Mouse (Mus musculus): ENCODE measurements around the gene AC124108.1. TPM values are rescaled to one million over a fixed set of nuclear protein-coding genes. Genes with fewer than 3 reads are reported as not detected.
"Not testable (repeated sequence)": the region's sequence is repeated elsewhere in the genome, so short reads cannot be mapped to it uniquely, and the experiment has no call there.

Gene AC124108.1
- polyA plus RNA-seq, 1 experiment from 2014 or later: 4.4 TPM

DNA sequence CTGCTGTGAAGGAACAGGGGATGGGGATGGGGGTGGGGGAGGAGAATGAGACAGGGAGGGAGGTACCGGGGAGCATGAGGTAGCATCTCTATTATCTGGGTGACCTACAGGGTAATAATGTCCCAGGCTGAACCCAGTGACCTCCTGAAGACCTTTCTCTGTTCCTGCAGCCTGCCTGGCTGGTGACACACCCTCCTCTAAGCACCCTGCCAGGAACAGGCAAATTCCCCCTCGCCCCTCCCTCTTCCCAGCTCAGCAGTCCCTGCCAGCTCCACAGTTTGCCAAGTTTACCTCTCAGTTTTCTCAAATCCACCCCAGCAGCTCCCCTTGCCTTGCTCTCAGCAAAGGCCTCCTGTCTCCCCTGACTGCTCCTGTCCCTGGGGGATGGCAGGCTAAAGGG, 32.5 kb upstream of the AC124108.1 start:
- DNase-seq (peak; percentile 27), ATAC-seq (ENCODE audit: low FRiP score, low TSS enrichment) (no peak)
- no peak overlapping the region for H3K4me2 ChIP-seq (ENCODE audit: low read length)
- H3K4me3 ChIP-seq (replicated peaks; ENCODE audit: low read depth, low read length): no peak overlapping the region
- H3K4me1 ChIP-seq (ENCODE audit: control insufficient read depth, insufficient read depth, low read length): peaks cover 20% of the 10 kb centered on the region
- H3K27ac ChIP-seq (replicated peaks; ENCODE audit: low read depth, low read length): no peak overlapping the region
- 12% methylated on average over 2 of the region's 2 CpGs for WGBS
- no peak overlapping the region for H3K9ac ChIP-seq (replicated peaks; ENCODE audit: low read length)
- H3K9me3 ChIP-seq (ENCODE audit: control insufficient read depth, low read length): no peaks in the 10 kb centered on the region
- H3K36me3 ChIP-seq (ENCODE audit: control insufficient read depth, insufficient read depth, low read length): no peaks in the 10 kb centered on the region
- no peaks in the 10 kb centered on the region for H3K27me3 ChIP-seq (ENCODE audit: control insufficient read depth, insufficient read depth, low read length)

DNA sequence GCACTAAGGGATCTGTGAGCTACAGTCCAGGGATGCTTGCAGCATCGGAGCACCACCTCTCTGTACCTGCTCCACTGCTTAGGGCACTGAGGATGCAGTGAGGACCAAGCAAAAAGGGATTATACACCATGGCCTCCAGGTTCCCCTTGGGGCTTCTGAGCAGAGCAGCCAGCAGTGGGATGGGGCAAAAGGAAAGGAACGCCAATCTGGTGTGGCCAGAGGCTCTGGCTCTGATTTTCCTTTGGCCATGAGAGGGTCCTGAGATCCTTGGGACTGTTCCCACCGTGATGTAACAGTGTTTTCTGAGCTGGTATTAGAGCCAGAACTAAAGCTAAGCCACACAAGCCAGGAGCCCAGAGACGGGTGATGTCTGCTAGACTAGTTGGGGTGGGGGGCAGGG, 31.6 kb upstream of the AC124108.1 start:
- 44% methylated on average over 4 of the region's 4 CpGs for WGBS
- DNase-seq (no peak), ATAC-seq (ENCODE audit: low FRiP score, low TSS enrichment) (no peak)
- Histone ChIP-seq H3K4me1 (ENCODE audit: control insufficient read depth, insufficient read depth, low read length) (peaks cover 24% of the 10 kb centered on the region), H3K9ac (replicated peaks; ENCODE audit: low read length) (no peak overlapping the region), H3K36me3 (ENCODE audit: control insufficient read depth, insufficient read depth, low read length) (no peaks in the 10 kb centered on the region), H3K4me3 (replicated peaks; ENCODE audit: low read depth, low read length) (no peak overlapping the region), H3K4me2 (ENCODE audit: low read length) (no peak overlapping the region), H3K9me3 (ENCODE audit: control insufficient read depth, low read length) (no peaks in the 10 kb centered on the region), H3K27ac (replicated peaks; ENCODE audit: low read depth, low read length) (no peak overlapping the region), H3K27me3 (ENCODE audit: control insufficient read depth, insufficient read depth, low read length) (no peaks in the 10 kb centered on the region)

- Histone ChIP-seq H3K4me1 (ENCODE audit: control insufficient read depth, insufficient read depth, low read length) (peaks cover 24% of the 10 kb centered on the region), H3K4me3 (replicated peaks; ENCODE audit: low read depth, low read length) (no peak overlapping the region), H3K27ac (replicated peaks; ENCODE audit: low read depth, low read length) (no peak overlapping the region), H3K9ac (replicated peaks; ENCODE audit: low read length) (no peak overlapping the region), H3K36me3 (ENCODE audit: control insufficient read depth, insufficient read depth, low read length) (no peaks in the 10 kb centered on the region), H3K9me3 (ENCODE audit: control insufficient read depth, low read length) (no peaks in the 10 kb centered on the region), H3K4me2 (ENCODE audit: low read length) (no peak overlapping the region), H3K27me3 (ENCODE audit: control insufficient read depth, insufficient read depth, low read length) (no peaks in the 10 kb centered on the region)
- ATAC-seq (ENCODE audit: low FRiP score, low TSS enrichment) (no peak), DNase-seq (no peak)
- 62% methylated on average over 7 of the region's 7 CpGs for WGBS
These were observed 29.9 kb upstream of the AC124108.1 start for GRCm38 (mm10) chr1:132161211-132161880.

DNA sequence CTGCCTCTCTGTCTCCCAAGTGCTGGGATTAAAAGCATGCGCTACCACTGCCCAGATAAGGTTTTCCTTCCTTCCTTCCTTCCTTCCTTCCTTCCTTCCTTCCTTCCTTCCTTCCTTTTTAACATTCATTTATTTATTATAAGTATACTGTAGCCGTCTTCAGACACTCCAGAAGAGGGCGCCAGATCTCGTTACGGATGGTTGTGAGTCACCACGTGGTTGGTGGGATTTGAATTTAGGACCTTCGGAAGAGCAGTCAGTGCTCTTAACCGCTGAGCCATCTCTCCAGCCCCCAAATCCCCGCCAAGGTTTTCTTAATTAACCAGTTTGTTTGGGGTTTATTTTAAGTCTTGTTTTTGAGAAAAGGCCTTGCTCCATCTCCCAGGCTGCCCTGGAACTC, 28.6 kb upstream of the AC124108.1 start:
- H3K4me1 ChIP-seq (ENCODE audit: control insufficient read depth, insufficient read depth, low read length): peaks cover 24% of the 10 kb centered on the region
- not testable (repeated sequence) for H3K4me3 ChIP-seq (replicated peaks; ENCODE audit: low read depth, low read length); H3K4me2 ChIP-seq (ENCODE audit: low read length); ATAC-seq (ENCODE audit: low FRiP score, low TSS enrichment); H3K27me3 ChIP-seq (ENCODE audit: control insufficient read depth, insufficient read depth, low read length); H3K9ac ChIP-seq (replicated peaks; ENCODE audit: low read length); H3K36me3 ChIP-seq (ENCODE audit: control insufficient read depth, insufficient read depth, low read length); H3K27ac ChIP-seq (replicated peaks; ENCODE audit: low read depth, low read length); DNase-seq; H3K9me3 ChIP-seq (ENCODE audit: control insufficient read depth, low read length)
- WGBS: 57% methylated on average over 9 of the region's 9 CpGs

- Histone ChIP-seq H3K4me1 (ENCODE audit: control insufficient read depth, insufficient read depth, low read length) (peaks cover 26% of the 10 kb centered on the region), H3K9ac (replicated peaks; ENCODE audit: low read length) (no peak overlapping the region), H3K36me3 (ENCODE audit: control insufficient read depth, insufficient read depth, low read length) (no peaks in the 10 kb centered on the region), H3K27me3 (ENCODE audit: control insufficient read depth, insufficient read depth, low read length) (no peaks in the 10 kb centered on the region), H3K27ac (replicated peaks; ENCODE audit: low read depth, low read length) (no peak overlapping the region; the same call in 1 of the 2 replicates), H3K9me3 (ENCODE audit: control insufficient read depth, low read length) (no peaks in the 10 kb centered on the region), H3K4me2 (ENCODE audit: low read length) (no peak overlapping the region), H3K4me3 (replicated peaks; ENCODE audit: low read depth, low read length) (no peak overlapping the region)
- DNase-seq (peak; percentile 44), ATAC-seq (ENCODE audit: low FRiP score, low TSS enrichment) (no peak)
- WGBS: 45% methylated on average over 13 of the region's 13 CpGs
These were observed 26.3 kb upstream of the AC124108.1 start for GRCm38 (mm10) chr1:132164780-132165518.

GRCm38 (mm10) chr1:132165859-132166258, 25.4 kb upstream of the AC124108.1 start:
- ATAC-seq (ENCODE audit: low FRiP score, low TSS enrichment): no peak
- H3K4me2 ChIP-seq (ENCODE audit: low read length): no peak overlapping the region
- no peaks in the 10 kb centered on the region for H3K36me3 ChIP-seq (ENCODE audit: control insufficient read depth, insufficient read depth, low read length)
- H3K4me1 ChIP-seq (ENCODE audit: control insufficient read depth, insufficient read depth, low read length): peaks cover 23% of the 10 kb centered on the region; the same call in 1 of the 2 replicates
- H3K27me3 ChIP-seq (ENCODE audit: control insufficient read depth, insufficient read depth, low read length): no peaks in the 10 kb centered on the region
- 63% methylated on average over 3 of the region's 3 CpGs for WGBS
- H3K27ac ChIP-seq (replicated peaks; ENCODE audit: low read depth, low read length): no peak overlapping the region
- DNase-seq: no peak
- no peaks in the 10 kb centered on the region for H3K9me3 ChIP-seq (ENCODE audit: control insufficient read depth, low read length)
- no peak overlapping the region for H3K4me3 ChIP-seq (replicated peaks; ENCODE audit: low read depth, low read length)
- H3K9ac ChIP-seq (replicated peaks; ENCODE audit: low read length): no peak overlapping the region

DNA sequence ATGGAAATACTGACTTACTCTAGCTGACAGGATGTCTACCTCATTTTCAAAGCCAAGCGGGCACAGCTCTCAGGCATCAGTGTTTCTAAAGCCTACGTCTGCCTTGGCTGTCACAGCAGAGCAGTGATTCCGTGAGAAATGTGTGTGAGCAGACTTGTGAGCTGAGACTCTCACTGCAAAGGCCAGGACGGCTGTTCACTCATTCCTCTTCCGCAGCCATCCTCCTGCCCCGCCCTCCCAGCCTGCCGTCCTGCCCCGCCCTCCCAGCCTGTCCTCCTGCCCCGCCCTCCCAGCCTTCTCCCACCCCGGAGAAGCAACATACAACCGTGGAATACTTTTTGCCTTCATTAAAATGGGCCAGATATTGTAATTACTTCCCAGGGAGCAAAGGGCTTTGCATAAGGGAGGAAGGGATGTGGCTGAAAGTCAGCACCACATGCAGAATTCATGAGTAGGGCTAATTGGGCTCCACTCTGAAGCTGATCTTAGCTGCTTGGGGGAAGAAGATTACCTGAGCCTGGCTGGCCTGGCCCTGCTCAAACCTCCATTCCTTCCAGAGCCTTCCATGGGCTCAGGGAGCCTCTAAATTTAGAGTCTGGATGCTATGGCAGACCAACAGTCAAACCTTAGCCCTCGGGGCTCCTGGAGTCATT, 23.0 kb upstream of the AC124108.1 start:
- peak overlapping the region; percentile 28; the same call in 1 of the 2 replicates for H3K9ac ChIP-seq (replicated peaks; ENCODE audit: low read length)

GRCm38 (mm10) chr1:132170698-132171097, 20.6 kb upstream of the AC124108.1 start:
- H3K27ac ChIP-seq (replicated peaks; ENCODE audit: low read depth, low read length): no peak overlapping the region
- no peak overlapping the region for H3K9ac ChIP-seq (replicated peaks; ENCODE audit: low read length)
- ATAC-seq (ENCODE audit: low FRiP score, low TSS enrichment): no peak
- H3K4me3 ChIP-seq (replicated peaks; ENCODE audit: low read depth, low read length): no peak overlapping the region
- 57% methylated on average over 6 of the region's 6 CpGs for WGBS
- H3K9me3 ChIP-seq (ENCODE audit: control insufficient read depth, low read length): no peaks in the 10 kb centered on the region
- H3K4me1 ChIP-seq (ENCODE audit: control insufficient read depth, insufficient read depth, low read length): peaks cover 22% of the 10 kb centered on the region
- no peaks in the 10 kb centered on the region for H3K36me3 ChIP-seq (ENCODE audit: control insufficient read depth, insufficient read depth, low read length)
- DNase-seq: no peak
- no peak overlapping the region for H3K4me2 ChIP-seq (ENCODE audit: low read length)
- H3K27me3 ChIP-seq (ENCODE audit: control insufficient read depth, insufficient read depth, low read length): no peaks in the 10 kb centered on the region

More for the DNA sequence above, 23.0 kb upstream of the AC124108.1 start:
- peak overlapping the region; percentile 83 for H3K27ac ChIP-seq (replicated peaks; ENCODE audit: low read depth, low read length)
- WGBS: 11% methylated on average over 12 of the region's 12 CpGs
- ATAC-seq (ENCODE audit: low FRiP score, low TSS enrichment) (peak; percentile 74; the same call in 1 of the 2 replicates), DNase-seq (peak; percentile 77)
- H3K36me3 ChIP-seq (ENCODE audit: control insufficient read depth, insufficient read depth, low read length): no peaks in the 10 kb centered on the region
- no peaks in the 10 kb centered on the region for H3K9me3 ChIP-seq (ENCODE audit: control insufficient read depth, low read length)
- H3K4me2 ChIP-seq (ENCODE audit: low read length): peak overlapping the region; percentile 47
- H3K4me1 ChIP-seq (ENCODE audit: control insufficient read depth, insufficient read depth, low read length): peaks cover 27% of the 10 kb centered on the region
- peak overlapping the region; percentile 19; the same call in 1 of the 2 replicates for H3K4me3 ChIP-seq (replicated peaks; ENCODE audit: low read depth, low read length)
- H3K27me3 ChIP-seq (ENCODE audit: control insufficient read depth, insufficient read depth, low read length): no peaks in the 10 kb centered on the region
